Mouse (Mus musculus): ENCODE results near the gene Asz1. TPM values are rescaled to one million over a fixed set of nuclear protein-coding genes. Genes with fewer than 3 reads are reported as not detected.

The Asz1 gene
- total RNA-seq (2021): not detected
- long read RNA-seq, experiment 1, partial matches to known transcripts: 0 of 1 reads
- long read RNA-seq, experiment 1, other reads (novel, unspliced or antisense): 0 of 1 reads
- long read RNA-seq, experiment 2: 0 reads

GRCm38 (mm10) chr6:18108934-18109333 is at the start of gene Asz1:
Gene Asz1 (minus strand): TSS chr6:18109061.
- no peak for DNase-seq

GRCm38 (mm10) chr6:18153031-18153430 is 44.2 kb upstream of the Asz1 start:
- peak; percentile 63 to 68 for DNase-seq

- DNase-seq: no peak
Observed at GRCm38 (mm10) chr6:18135246-18135645, 26.4 kb upstream of the Asz1 start.

GRCm38 (mm10) chr6:18128059-18128458 is 19.2 kb upstream of the Asz1 start:
- no peak for DNase-seq

GRCm38 (mm10) chr6:18127206-18127983 is 18.5 kb upstream of the Asz1 start:
- DNase-seq: no peak

GRCm38 (mm10) chr6:18096861-18097260 is 12.0 kb downstream of the Asz1 start:
- DNase-seq: no peak

GRCm38 (mm10) chr6:18089098-18089497 is 19.8 kb downstream of the Asz1 start:
- DNase-seq: no peak

GRCm38 (mm10) chr6:18087160-18087804 is 21.6 kb downstream of the Asz1 start:
- peak in 1 of 2 experiments; percentile 11 for DNase-seq

- DNase-seq: peak in 1 of 2 experiments; percentile 12
Observed at GRCm38 (mm10) chr6:18078615-18079014, 30.2 kb downstream of the Asz1 start.

GRCm38 (mm10) chr6:18076986-18077385 is 31.9 kb downstream of the Asz1 start:
- no peak for DNase-seq

GRCm38 (mm10) chr6:18076577-18076976 is 32.3 kb downstream of the Asz1 start:
- no peak for DNase-seq

GRCm38 (mm10) chr6:18057899-18058298 is 51.0 kb downstream of the Asz1 start:
- no peak for DNase-seq

- no peak for DNase-seq
Observed at GRCm38 (mm10) chr6:18051702-18052101, 57.2 kb downstream of the Asz1 start.

GRCm38 (mm10) chr6:18044299-18044698 is 64.6 kb downstream of the Asz1 start:
- no peak for DNase-seq

- no peak for DNase-seq
Observed at GRCm38 (mm10) chr6:18043172-18043571, 65.7 kb downstream of the Asz1 start.

- DNase-seq: peak in 1 of 2 experiments; percentile 6
Observed at GRCm38 (mm10) chr6:18032271-18032670, 76.6 kb downstream of the Asz1 start.

- DNase-seq: peak; percentile 70 to 83
Observed at GRCm38 (mm10) chr6:18031509-18032010, 77.3 kb downstream of the Asz1 start.

- peak; percentile 24 to 38 for DNase-seq
Observed at GRCm38 (mm10) chr6:18030868-18031508, 77.9 kb downstream of the Asz1 start.

- DNase-seq: peak; percentile 24 to 25
Observed at GRCm38 (mm10) chr6:18029746-18030656, 78.9 kb downstream of the Asz1 start, which contains the start of gene Wnt2. Gene Wnt2 (minus strand): TSS chr6:18030585.

GRCm38 (mm10) chr6:18024133-18024794 is 84.6 kb downstream of the Asz1 start:
- no peak for DNase-seq

- no peak for DNase-seq
Observed at GRCm38 (mm10) chr6:18013346-18013745, 95.5 kb downstream of the Asz1 start.
